Mouse (Mus musculus) midbrain, embryonic 14.5 days (tissue): ENCODE data around the gene Tmem237. TPM values are rescaled to one million over a fixed set of nuclear protein-coding genes. Genes with fewer than 3 reads are reported as not detected.

Source experiments
- ATAC-seq: fragments of 200-750 bp; cut with Nextera tagmentation; 2 replicates; pipeline ENCODE4 v1.8.0; 2017; ENCODE audit warnings: moderate number of reproducible peaks, moderate library complexity; ENCODE audit not compliant: low FRiP score, low TSS enrichment
- DNase-seq: peaks from one replicate; pipeline ENCODE4 v3.0.0-alpha.2; 2015
- H3K27ac ChIP-seq: fragments of 300-500 bp; sonication (generic); replicated peaks from 2 replicates; pipeline ENCODE4 v1.5.1; 2014; ENCODE audit warnings: mild to moderate bottlenecking, low read depth, low read length, moderate library complexity
- H3K27me3 ChIP-seq: fragments of 300-500 bp; sonication (generic); 2 replicates; pipeline ENCODE4 v1.6.1; 2014; ENCODE audit warnings: low read length, control low read depth, mixed read lengths; ENCODE audit not compliant: control insufficient read depth, insufficient read depth
- H3K36me3 ChIP-seq: fragments of 300-500 bp; sonication (generic); 2 replicates; pipeline ENCODE4 v1.6.1; 2014; ENCODE audit warnings: low read length, control low read depth; ENCODE audit not compliant: control insufficient read depth, insufficient read depth
- H3K4me1 ChIP-seq: fragments of 300-500 bp; sonication (generic); 2 replicates; pipeline ENCODE4 v1.6.1; 2014; ENCODE audit warnings: mild to moderate bottlenecking, antibody characterized with exemption, low read length, control low read depth; ENCODE audit not compliant: control insufficient read depth, insufficient read depth
- H3K4me2 ChIP-seq: fragments of 300-500 bp; sonication (generic); 2 replicates; pipeline ENCODE4 v1.6.1; 2014; ENCODE audit warnings: mild to moderate bottlenecking, low read length, moderate library complexity
- H3K4me3 ChIP-seq: fragments of 300-500 bp; sonication (generic); replicated peaks from 2 replicates; pipeline ENCODE4 v1.5.1; 2014; ENCODE audit warnings: low read depth, low read length
- H3K9ac ChIP-seq: fragments of 300-500 bp; sonication (generic); replicated peaks from 2 replicates; pipeline ENCODE4 v1.6.1; 2014; ENCODE audit warnings: mild to moderate bottlenecking, low read length, moderate library complexity
- H3K9me3 ChIP-seq: fragments of 300-500 bp; sonication (generic); 2 replicates; pipeline ENCODE4 v1.6.1; 2016; ENCODE audit warnings: low read length, control low read depth, mixed read lengths; ENCODE audit not compliant: control insufficient read depth
- WGBS: fragments of 180-500 bp; shearing (Covaris S2); extraction: QIAGEN DNeasy Blood & Tissue Kit; methylation state at CpG from one replicate; pipeline ENCODE4 v1.1.7; 2014; 5-methylcytosine and 5-hydroxymethylcytosine counted together
- polyA plus RNA-seq: library from polyadenylated mRNA; unstranded; fragments of >200 nt; fragmentation: Nextera tagmentation; extraction: Ambion mirVana; gene quantifications from 2 replicates; pipeline ENCODE4 v1.2.1, GENCODE M21; 2014

Gene Tmem237
- polyA plus RNA-seq, 1 experiment from 2014 or later = 24.3 TPM

DNA sequence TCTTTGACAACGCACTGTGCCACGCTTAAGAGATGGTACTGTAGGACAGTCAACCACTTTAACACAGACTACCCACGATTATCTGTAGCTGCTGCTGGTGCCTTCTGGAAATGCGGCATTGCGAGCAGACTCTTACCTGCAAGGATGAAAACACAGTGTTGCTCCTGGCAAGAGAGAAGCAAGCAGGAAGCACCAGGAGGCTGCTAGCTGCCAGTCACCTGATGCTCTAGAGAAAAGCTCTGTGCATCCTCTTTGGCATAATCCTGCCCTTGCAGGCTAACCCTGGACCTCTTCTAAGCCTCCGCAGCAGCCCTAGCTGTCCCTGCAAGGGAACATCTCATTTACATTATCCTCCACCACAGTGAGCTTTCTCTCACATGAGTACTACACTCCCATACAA is 41.2 kb upstream of the Tmem237 start:
- ATAC-seq (no peak), DNase-seq (no peak)
- Histone ChIP-seq H3K27me3 (no peaks in the 10 kb centered on the region), H3K9ac (no peak overlapping the region), H3K4me2 (no peak overlapping the region), H3K27ac (no peak overlapping the region), H3K4me1 (no peaks in the 10 kb centered on the region), H3K9me3 (no peaks in the 10 kb centered on the region), H3K4me3 (no peak overlapping the region), H3K36me3 (peaks cover 24% of the 10 kb centered on the region)
- WGBS = 65% methylated on average over 6 of the region's 6 CpGs

DNA sequence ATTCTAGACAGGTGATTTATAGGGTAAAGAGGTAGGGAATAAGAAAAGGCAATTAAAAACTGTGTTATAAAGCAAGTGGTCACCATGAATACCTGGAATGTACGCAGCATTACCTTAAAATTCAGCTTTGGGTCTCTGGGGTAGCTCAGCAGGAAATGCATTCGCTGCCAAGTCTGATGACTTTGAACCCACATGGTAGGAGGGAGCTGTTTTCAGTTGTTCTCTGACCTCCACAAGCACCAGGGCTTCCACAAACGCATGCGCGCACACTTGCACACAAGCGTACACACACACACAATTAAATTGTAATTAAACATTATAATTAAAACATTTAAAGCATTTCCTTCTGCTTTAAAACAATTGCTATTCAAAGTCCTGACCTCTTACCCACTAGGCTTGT is 40.7 kb upstream of the Tmem237 start:
- H3K4me1 ChIP-seq = no peaks in the 10 kb centered on the region
- no peak overlapping the region for H3K27ac ChIP-seq
- WGBS = 88% methylated on average over 6 of the region's 6 CpGs
- H3K9me3 ChIP-seq = no peaks in the 10 kb centered on the region
- DNase-seq (no peak), ATAC-seq (no peak)
- peaks cover 20% of the 10 kb centered on the region for H3K36me3 ChIP-seq
- H3K9ac ChIP-seq = no peak overlapping the region
- H3K4me2 ChIP-seq = no peak overlapping the region
- no peak overlapping the region for H3K4me3 ChIP-seq
- no peaks in the 10 kb centered on the region for H3K27me3 ChIP-seq

DNA sequence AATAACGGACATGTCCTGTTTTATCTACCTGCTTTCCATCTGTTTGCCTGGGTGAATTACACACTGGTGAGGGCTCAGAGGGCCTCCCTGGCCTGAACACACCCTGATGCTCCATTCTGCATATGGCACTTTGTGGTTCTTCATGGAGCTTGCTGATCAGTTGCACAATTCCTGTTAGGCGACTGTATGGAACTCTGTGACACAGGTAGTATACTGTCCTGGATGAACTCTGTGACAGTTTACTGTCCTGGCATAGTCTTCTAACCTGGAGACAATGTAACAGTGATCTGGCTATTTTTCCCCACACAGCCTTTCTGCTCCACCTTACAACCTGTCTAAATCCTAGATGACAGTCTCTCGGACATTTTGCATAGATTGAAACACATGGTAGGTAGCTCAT is 38.9 kb upstream of the Tmem237 start:
- 93% methylated on average over 3 of the region's 3 CpGs for WGBS
- no peak overlapping the region for H3K4me2 ChIP-seq
- H3K4me3 ChIP-seq = no peak overlapping the region
- ATAC-seq (no peak), DNase-seq (no peak)
- no peaks in the 10 kb centered on the region for H3K4me1 ChIP-seq
- H3K36me3 ChIP-seq = peaks cover 10% of the 10 kb centered on the region
- no peak overlapping the region for H3K27ac ChIP-seq
- no peaks in the 10 kb centered on the region for H3K9me3 ChIP-seq
- H3K9ac ChIP-seq = no peak overlapping the region
- no peaks in the 10 kb centered on the region for H3K27me3 ChIP-seq

DNA sequence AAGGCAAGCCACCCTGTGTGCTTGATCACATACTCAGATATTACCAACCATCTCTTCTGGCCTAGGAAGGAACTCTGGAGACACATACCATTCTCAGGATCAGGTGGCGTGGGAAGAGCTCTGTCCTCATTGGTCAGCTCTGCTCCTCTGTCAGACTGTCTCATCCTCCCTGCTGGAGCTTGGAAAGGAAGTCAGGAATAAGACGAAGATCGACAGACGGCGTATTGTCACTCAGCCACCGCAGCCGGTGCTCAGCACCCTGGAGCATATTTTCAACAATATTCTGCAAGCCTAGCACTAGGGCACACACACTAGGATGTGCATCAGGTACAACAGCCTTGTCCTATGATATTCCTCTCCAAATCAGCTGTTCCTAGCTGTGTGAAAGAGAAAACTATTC is 38.3 kb upstream of the Tmem237 start:
- H3K9me3 ChIP-seq = no peaks in the 10 kb centered on the region
- H3K4me1 ChIP-seq = no peaks in the 10 kb centered on the region
- H3K27ac ChIP-seq = no peak overlapping the region
- peaks cover 10% of the 10 kb centered on the region for H3K36me3 ChIP-seq
- DNase-seq (no peak), ATAC-seq (no peak)
- H3K9ac ChIP-seq = no peak overlapping the region
- H3K4me2 ChIP-seq = no peak overlapping the region
- WGBS = 84% methylated on average over 7 of the region's 7 CpGs
- H3K4me3 ChIP-seq = no peak overlapping the region
- H3K27me3 ChIP-seq = no peaks in the 10 kb centered on the region

DNA sequence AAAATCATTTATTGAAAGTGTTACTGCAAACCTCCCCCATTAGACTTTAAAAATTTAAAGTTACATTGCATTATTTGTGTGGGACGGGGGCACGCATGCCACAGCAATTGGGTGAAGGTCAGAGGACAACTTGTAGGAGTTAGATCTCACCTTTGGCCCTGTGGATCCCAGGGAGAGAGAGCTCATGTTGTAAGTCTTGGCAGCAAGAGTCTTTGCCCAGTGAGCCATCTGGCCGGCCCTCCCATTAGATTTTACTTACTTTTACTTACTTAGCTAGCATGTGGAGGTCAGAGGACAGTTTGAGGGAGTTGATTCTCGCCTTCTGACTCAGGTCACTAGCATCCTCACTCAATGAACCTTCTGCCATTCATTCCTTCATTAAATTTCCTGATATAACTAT is 37.6 kb upstream of the Tmem237 start:
- WGBS = 92% methylated on average over 4 of the region's 4 CpGs
- DNase-seq = no peak
- ATAC-seq = no peak
- H3K4me2 ChIP-seq = no peak overlapping the region
- H3K36me3 ChIP-seq = peaks cover 4% of the 10 kb centered on the region
- no peaks in the 10 kb centered on the region for H3K27me3 ChIP-seq
- H3K27ac ChIP-seq = no peak overlapping the region
- H3K9me3 ChIP-seq = no peaks in the 10 kb centered on the region
- no peaks in the 10 kb centered on the region for H3K4me1 ChIP-seq
- H3K9ac ChIP-seq = no peak overlapping the region
- H3K4me3 ChIP-seq = no peak overlapping the region

DNA sequence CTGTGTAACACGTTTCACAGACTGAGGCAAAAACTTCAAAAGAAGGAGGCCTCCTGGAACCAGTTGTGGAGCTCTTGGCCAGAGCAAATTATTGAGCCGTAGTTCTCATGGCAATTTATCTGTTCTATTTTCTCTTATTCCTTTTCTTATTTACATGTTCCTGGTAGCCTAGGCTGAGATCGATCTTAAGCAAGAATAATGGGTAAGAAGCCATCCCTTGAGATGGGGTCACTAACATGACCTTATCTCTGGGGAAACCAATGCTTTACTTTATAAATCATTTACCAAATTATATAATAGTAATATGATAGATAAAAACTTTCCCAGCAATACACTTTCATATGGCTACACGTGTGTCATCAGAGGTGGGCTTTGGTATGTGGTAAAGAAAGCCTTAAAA is 32.1 kb upstream of the Tmem237 start:
- no peaks in the 10 kb centered on the region for H3K9me3 ChIP-seq
- H3K4me1 ChIP-seq = no peaks in the 10 kb centered on the region
- no peak overlapping the region for H3K4me2 ChIP-seq
- no peak for ATAC-seq
- no peak for DNase-seq
- H3K4me3 ChIP-seq = no peak overlapping the region
- H3K27me3 ChIP-seq = no peaks in the 10 kb centered on the region
- H3K36me3 ChIP-seq = no peaks in the 10 kb centered on the region
- WGBS = 78% methylated on average over 4 of the region's 4 CpGs
- H3K27ac ChIP-seq = no peak overlapping the region
- H3K9ac ChIP-seq = no peak overlapping the region

DNA sequence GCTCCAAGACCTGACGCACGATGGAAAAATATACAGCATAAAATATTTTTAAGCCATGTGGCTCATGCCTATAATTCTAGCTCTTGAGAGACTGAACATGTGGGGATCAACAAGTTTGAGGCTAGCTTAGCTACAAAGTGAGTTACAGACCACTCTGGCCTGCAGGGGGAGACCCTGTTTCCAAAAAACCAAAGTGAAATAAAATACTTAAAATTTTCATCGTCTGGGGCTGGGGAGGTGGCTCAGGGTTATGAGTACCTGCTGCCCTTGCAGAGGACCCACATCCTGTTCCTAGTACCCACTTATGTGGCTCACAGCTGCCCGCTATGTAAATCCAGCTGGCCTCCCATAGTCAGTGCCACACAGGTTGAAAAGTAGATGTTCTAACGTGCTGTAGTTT is 30.3 kb upstream of the Tmem237 start:
- ATAC-seq (no peak), DNase-seq (no peak)
- no peaks in the 10 kb centered on the region for H3K9me3 ChIP-seq
- WGBS = 85% methylated on average over 5 of the region's 5 CpGs
- H3K27ac ChIP-seq = no peak overlapping the region
- no peaks in the 10 kb centered on the region for H3K4me1 ChIP-seq
- no peak overlapping the region for H3K4me2 ChIP-seq
- no peak overlapping the region for H3K9ac ChIP-seq
- no peak overlapping the region for H3K4me3 ChIP-seq
- no peaks in the 10 kb centered on the region for H3K27me3 ChIP-seq
- H3K36me3 ChIP-seq = no peaks in the 10 kb centered on the region

DNA sequence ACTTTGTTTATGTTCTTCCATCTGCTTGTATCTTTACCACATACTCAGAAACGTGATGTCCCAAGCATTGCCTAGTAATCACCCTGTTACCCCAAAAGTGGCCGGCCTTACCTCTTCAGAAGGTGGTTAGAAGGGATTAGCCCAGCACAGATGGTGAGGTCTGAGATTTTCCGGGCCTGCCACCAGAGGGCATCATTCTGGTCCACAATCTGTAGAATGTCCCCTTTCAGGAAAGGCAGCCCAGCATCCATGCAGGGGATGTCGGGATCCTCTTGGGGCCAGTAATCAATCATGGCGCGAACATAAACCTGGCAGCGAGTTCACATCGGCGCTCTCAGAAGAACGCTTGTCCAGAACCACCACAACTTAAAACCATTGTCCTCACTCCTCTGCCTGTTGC is 24.3 kb upstream of the Tmem237 start:
- H3K36me3 ChIP-seq = no peaks in the 10 kb centered on the region
- H3K9ac ChIP-seq = no peak overlapping the region
- no peaks in the 10 kb centered on the region for H3K9me3 ChIP-seq
- no peak overlapping the region for H3K4me2 ChIP-seq
- no peak overlapping the region for H3K4me3 ChIP-seq
- no peak for DNase-seq
- no peaks in the 10 kb centered on the region for H3K4me1 ChIP-seq
- ATAC-seq = no peak
- no peak overlapping the region for H3K27ac ChIP-seq
- no peaks in the 10 kb centered on the region for H3K27me3 ChIP-seq
- 77% methylated on average over 10 of the region's 10 CpGs for WGBS

DNA sequence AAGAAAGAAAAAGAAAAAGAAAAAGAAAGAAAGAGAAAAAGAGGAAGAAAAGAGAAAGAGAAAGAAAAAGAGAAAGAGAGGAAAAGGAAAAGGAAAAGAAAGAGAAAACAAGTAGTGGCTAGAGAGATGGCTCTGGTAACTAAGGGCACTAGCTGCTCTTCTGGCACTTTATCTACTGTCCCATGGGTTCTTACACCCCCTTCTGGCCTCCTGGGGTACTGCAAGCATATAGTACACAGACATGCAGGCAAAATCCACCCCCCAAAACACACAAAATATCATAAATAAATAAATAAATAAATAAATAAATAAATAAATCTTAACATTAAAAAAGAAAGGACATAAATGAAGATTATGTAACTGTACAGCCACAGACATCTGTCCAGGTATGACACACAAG is 22.6 kb upstream of the Tmem237 start:
- Histone ChIP-seq H3K9ac (no peak overlapping the region), H3K36me3 (no peaks in the 10 kb centered on the region), H3K9me3 (no peaks in the 10 kb centered on the region), H3K27ac (no peak overlapping the region), H3K4me1 (no peaks in the 10 kb centered on the region), H3K4me2 (no peak overlapping the region), H3K27me3 (no peaks in the 10 kb centered on the region), H3K4me3 (no peak overlapping the region)
- DNase-seq = peak; percentile 69
- ATAC-seq = no peak
